Mouse (Mus musculus) fat pad, adult 2 months (tissue): ENCODE data around the gene Slc16a11.

Experiments
- DNase-seq: peaks from one replicate; pipeline ENCODE4 v3.0.0-alpha.2; 2011; ENCODE audit warnings: low read depth, low spot score; ENCODE audit errors: extremely low read depth

Slc16a11 gene

DNA sequence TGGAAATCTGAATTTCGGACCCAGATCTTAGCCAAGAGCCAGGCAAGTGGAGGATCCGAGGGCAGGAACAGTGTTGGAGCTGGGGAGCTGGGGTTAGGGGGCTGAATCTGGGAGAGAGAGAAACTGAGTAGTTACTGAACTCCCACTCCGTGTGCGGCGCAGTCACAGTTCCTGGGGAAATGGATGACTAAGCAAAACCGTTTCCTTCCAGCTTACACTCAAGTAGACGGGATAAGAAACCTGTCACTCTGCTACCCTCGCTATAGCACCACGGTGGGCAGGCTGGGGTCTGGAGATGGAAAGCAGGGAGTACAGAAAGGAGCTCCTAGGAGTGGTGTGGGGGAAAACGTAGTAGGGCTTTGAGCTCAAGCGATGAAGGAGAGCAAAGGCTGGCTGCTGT, 37.6 kb downstream of the Slc16a11 start:
- no peak for DNase-seq

DNA sequence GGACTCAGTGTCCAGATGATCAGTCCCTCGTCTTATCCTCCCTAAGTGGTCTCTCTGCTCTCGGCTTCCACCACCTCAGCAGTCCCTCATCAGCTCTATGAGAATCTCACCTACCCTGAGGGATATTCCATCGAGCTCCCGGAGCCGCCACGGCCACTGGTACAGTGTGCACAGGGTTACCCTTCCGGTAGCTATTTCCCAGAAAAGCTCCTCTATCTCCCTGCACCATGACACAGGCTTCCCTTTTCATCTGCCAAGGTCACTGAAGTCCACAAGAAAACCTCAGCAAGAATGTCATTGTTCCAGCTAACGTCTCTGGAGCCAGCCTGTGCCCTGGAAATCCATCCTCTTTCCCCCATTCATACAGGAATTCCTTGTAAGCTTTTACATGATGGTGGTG, 39.3 kb downstream of the Slc16a11 start:
- DNase-seq: no peak

DNA sequence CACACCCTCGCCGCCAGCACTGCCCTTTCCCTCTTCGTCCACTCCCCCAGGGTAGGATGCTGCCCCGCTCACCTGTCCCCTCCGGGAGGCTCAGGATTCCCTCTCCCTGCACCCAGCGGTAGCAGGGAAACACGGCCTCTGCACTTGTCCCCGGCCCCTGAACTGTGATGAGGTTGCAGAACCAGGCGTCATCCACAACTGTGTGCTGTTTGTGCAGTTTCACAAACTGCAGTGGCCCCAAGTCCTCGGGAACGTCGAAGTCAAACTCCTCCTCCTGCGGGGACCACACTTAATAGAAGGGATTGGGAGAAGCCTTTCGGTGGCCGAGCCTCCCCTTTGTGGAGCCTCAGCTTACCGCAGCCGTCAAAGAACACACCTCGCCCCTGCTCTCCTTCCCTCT, 41.8 kb downstream of the Slc16a11 start:
- DNase-seq: no peak

DNA sequence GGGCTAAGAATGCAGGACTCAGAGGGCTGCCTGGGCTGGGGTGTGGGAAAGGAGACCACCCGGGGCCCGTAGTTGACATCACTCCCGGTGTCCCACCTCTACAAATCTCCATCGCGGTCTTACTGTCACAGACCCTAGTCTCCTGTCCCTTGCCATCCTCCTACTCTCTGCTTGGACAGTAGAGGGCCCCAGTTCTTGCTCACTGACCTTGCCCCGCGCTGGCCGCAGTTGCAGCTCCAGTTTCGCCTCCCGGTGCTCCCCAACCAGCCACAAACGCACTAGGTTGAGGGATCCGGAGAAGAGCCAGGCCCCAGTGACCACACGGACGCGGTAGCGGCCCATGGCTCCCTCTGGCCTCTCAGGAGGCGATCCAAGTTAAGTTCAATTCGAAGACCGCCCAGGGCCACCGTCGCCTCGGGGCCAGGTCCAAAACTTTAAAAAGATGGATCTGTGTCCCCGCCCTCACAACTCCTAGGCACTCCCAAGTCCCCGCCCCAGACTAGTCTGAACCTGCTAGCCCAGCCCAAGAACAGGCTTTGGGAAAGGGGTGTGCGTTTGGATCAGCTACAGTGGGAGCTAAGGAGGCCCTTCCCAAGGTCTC, 42.5 kb downstream of the Slc16a11 start, which contains the start of gene Alox12:
Gene Alox12, minus strand, starts transcription at position 423 of the 601 bp plus-strand sequence.
- DNase-seq: no peak

DNA sequence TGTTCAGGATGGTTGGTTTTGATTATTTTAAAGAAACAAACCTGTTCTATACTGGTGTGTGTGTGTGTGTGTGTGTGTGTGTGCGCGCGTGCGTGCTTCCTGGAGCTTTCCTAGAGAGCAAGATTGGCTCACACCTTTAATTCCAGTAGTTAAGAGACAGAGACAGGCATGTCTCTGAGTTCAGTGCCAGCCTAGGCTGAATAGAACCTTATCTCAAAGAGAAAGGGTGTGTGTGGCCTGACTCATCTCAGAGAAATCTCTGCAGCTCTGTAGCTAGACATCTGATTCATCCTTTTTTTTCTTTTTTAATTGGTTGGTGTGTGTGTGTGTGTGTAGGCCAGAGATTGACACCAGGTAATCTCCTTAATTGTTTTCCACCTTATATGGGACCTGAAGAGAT, 46.5 kb downstream of the Slc16a11 start:
- no peak for DNase-seq

DNA sequence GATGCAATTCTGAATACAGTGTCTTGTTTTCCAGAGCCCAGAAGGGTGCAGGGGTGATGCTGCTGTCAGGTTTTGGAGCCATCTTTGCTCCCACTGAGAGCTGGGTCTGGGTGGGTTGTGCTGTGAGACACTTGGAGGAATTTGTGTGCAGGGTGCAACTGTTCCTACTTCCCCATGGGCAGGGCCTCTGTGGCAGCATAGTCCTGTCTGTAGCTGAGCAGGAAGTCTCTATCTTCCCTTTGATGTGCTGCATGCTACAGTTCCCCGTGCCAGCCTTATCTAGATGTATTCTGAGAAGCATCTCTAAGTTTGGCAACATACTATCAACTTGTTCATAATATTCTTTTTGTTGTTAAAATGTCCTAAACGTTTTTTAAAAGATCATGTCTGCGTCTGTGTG, 52.7 kb downstream of the Slc16a11 start:
- no peak for DNase-seq

DNA sequence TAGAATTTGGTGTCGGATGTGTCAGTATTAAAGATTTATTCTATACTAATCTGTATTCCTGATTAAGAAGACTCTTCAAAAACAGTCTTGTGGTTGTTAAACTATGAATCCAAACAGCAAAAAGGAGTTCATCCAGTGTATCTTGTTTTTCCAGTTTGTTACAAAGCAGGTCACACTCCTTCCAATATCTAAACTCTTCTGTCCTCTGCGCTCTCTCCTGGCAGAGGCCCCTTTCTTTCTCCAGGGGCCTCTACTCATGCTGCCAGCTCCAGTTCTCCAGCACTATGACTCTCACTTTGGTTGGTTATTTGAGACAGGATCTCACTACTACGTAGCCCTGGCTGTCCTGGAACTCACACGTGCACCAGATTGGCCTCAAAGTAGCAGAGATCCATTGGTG, 53.3 kb downstream of the Slc16a11 start:
- no peak for DNase-seq
